Comparison of ENCODE assay signal across 10 mouse cellular contexts in the genomic region with DNA sequence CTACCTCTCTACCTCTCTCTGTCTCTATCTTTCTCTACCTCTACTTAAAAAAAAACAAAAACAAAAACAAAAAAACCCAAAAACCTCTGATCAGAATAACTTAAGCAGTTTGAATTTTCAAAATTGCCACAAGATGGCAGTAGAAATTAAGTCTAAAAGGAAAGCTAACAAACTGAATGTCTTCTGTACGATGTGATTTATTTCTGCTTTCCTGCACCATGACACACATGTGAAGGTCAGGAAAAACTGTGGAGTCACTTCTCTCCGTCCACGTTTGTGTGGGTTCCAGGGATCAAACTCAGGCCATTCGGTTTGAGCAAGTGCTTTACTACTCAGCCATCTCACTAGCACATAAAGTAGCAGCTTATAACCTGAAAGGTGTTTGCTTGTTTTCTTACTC. TPM values are rescaled to one million over a fixed set of nuclear protein-coding genes. Genes with fewer than 3 reads are reported as not detected.
DNase-seq lines count a peak whose midpoint lies in the region; ATAC-seq lines count a peak whose summit lies in the region.
"Had no signal": no experiment of that assay in that cellular context is flagged by ENCODE, and none has a peak within 500 bp of the region (broad histone marks: within the 10 kb centered on the region; RNA-seq: fewer than 3 reads in every experiment).

No protein-coding gene starts in this region.

- 0 out of 2 replicates have a peak overlapping the region, but pooled peaks have one; percentile 17 for H3K4me2 ChIP-seq in hindbrain, embryonic 15.5 days

- no peak overlapping the region; the same call in 1 of the 2 replicates for H3K27ac ChIP-seq in hindbrain, embryonic 15.5 days (replicated peaks)

- peak; percentile 34; the same call in 1 of the 2 replicates for ATAC-seq in hindbrain, embryonic 15.5 days (ENCODE audit: low FRiP score, low read depth)

- H3K27me3 ChIP-seq in hindbrain, embryonic 15.5 days, result no peaks in the 10 kb centered on the region
- H3K27me3 ChIP-seq: megakaryocyte, embryonic 14.5 days had no signal

- 0 out of 2 replicates have a peak, but pooled peaks cover 3% of the 10 kb centered on the region for H3K4me1 ChIP-seq in hindbrain, embryonic 15.5 days (replicated peaks)
- H3K4me1 ChIP-seq: megakaryocyte, embryonic 14.5 days had no signal

- DNase-seq in adrenal gland, adult 2 months, result peak; percentile 64
- DNase-seq in adrenal gland, postnatal 25 days, result no peak
- DNase-seq in kidney, adult 9 months, result peak; percentile 71
- no peak for DNase-seq in kidney, adult 11 months
- peak; percentile 64 for DNase-seq in Muller cell, postnatal 12 days (ENCODE audit: inconsistent ontology term)
- no peak for DNase-seq in urinary bladder, postnatal 25 days (ENCODE audit: low spot score)
- DNase-seq in heart, postnatal 25 days (ENCODE audit: low spot score), result no peak

- no peaks in the 10 kb centered on the region for H3K9me3 ChIP-seq in hindbrain, embryonic 15.5 days
- H3K9me3 ChIP-seq: megakaryocyte, embryonic 14.5 days had no signal

- no peak overlapping the region for H3K4me3 ChIP-seq in hindbrain, embryonic 15.5 days
- H3K4me3 ChIP-seq: megakaryocyte, embryonic 14.5 days had no signal

- 7% methylated on average over 4 of the region's 4 CpGs for WGBS in hindbrain, embryonic 15.5 days

- peak overlapping the region; percentile 17; the same call in 1 of the 2 replicates for H3K9ac ChIP-seq in hindbrain, embryonic 15.5 days

- intact Hi-C loops in heart, postnatal 25 days (cut with DNase I), result loop anchor here (1.0 kb wide), 1 partner anchor 96 kb away; no protein-coding TSS in a partner anchor

- H3K36me3 ChIP-seq in hindbrain, embryonic 15.5 days, result no peaks in the 10 kb centered on the region

RNA-seq across cellular contexts. Expression of gene Homez, which starts 27.3 kb away (rescaled TPM):
- 10 to 100 TPM; 12.1 to 18.8 TPM for total RNA-seq in adrenal gland, adult 2 months (2021)
- 3.5 and 4.1 TPM in 2 replicates for polyA plus RNA-seq in adrenal gland, adult 2 months (2012; rRNA removed)
- 14.8 and 19.0 TPM in 2 replicates for total RNA-seq in adrenal gland, postnatal 25 days (2021)
- 12.1 and 13.7 TPM in 2 replicates for polyA plus RNA-seq in hindbrain, embryonic 15.5 days (2015; fragmentation: Nextera tagmentation; extraction: Ambion mirVana)
- 1 to 10 TPM; 4.7 to 7.3 TPM for total RNA-seq in heart, postnatal 25 days (2021)

RNA-seq across cellular contexts. Expression of gene Rnf212b, which starts 29.5 kb away (rescaled TPM):
- 1 to 10 TPM in 1 of 2 experiments, under 1 TPM in 1; 0.35 to 1.5 TPM for total RNA-seq in adrenal gland, adult 2 months (2021)
- polyA plus RNA-seq in adrenal gland, adult 2 months (2012; rRNA removed), result 0.22 and 0.24 TPM in 2 replicates
- total RNA-seq in adrenal gland, postnatal 25 days (2021), result 1.2 TPM in 1 of 2 replicates, not detected in the other
- polyA plus RNA-seq in hindbrain, embryonic 15.5 days (2015; fragmentation: Nextera tagmentation; extraction: Ambion mirVana), result not detected in 2 replicates
- total RNA-seq in heart, postnatal 25 days (2021), result not detected
- polyA plus RNA-seq: gonadal fat pad, adult 2 months had no signal

RNA-seq across cellular contexts. Expression of gene Ppp1r3e, which starts 33.9 kb away (rescaled TPM):
- total RNA-seq in adrenal gland, adult 2 months (2021), result 10 to 100 TPM; 13.0 to 19.6 TPM
- polyA plus RNA-seq in adrenal gland, adult 2 months (2012; rRNA removed), result 41.8 and 45.9 TPM in 2 replicates
- total RNA-seq in adrenal gland, postnatal 25 days (2021), result 19.3 and 23.8 TPM in 2 replicates
- 4.1 and 4.8 TPM in 2 replicates for polyA plus RNA-seq in hindbrain, embryonic 15.5 days (2015; fragmentation: Nextera tagmentation; extraction: Ambion mirVana)
- total RNA-seq in heart, postnatal 25 days (2021), result 1 to 10 TPM; 3.0 to 3.6 TPM

RNA-seq across cellular contexts. Expression of gene Bcl2l2, which starts 39.7 kb away (rescaled TPM):
- total RNA-seq in adrenal gland, adult 2 months (2021), result 10 to 100 TPM; 42.6 to 57.7 TPM
- 43.3 and 45.1 TPM in 2 replicates for polyA plus RNA-seq in adrenal gland, adult 2 months (2012; rRNA removed)
- total RNA-seq in adrenal gland, postnatal 25 days (2021), result 50.0 and 62.2 TPM in 2 replicates
- polyA plus RNA-seq in hindbrain, embryonic 15.5 days (2015; fragmentation: Nextera tagmentation; extraction: Ambion mirVana), result 3.2 and 4.3 TPM in 2 replicates
- 10 to 100 TPM; 39.7 to 40.3 TPM for total RNA-seq in heart, postnatal 25 days (2021)

RNA-seq across cellular contexts. Expression of gene Gm20521, which starts 39.8 kb away (rescaled TPM):
- 1 to 10 TPM in 1 of 2 experiments, not detected in 1; 7.1 TPM for total RNA-seq in adrenal gland, adult 2 months (2021)
- polyA plus RNA-seq in adrenal gland, adult 2 months (2012; rRNA removed), result 37.6 and 42.4 TPM in 2 replicates
- total RNA-seq in adrenal gland, postnatal 25 days (2021), result 10.0 TPM in 1 of 2 replicates, not detected in the other
- not detected in 2 replicates for polyA plus RNA-seq in hindbrain, embryonic 15.5 days (2015; fragmentation: Nextera tagmentation; extraction: Ambion mirVana)
- 1 to 10 TPM; 4.5 to 6.8 TPM for total RNA-seq in heart, postnatal 25 days (2021)

Comparison
In these comparisons a context has a peak if more than half of its experiments do, and no peak if none do; other contexts are left out.
1. DNase-seq: peak in adrenal gland, adult 2 months (single experiment), kidney, adult 9 months (single experiment) and Muller cell, postnatal 12 days (single experiment); none in adrenal gland, postnatal 25 days (single experiment), kidney, adult 11 months (single experiment), urinary bladder, postnatal 25 days (single experiment) and heart, postnatal 25 days (single experiment).